Mouse (Mus musculus) limb, embryonic 11.5 days (tissue): ENCODE measurements around the gene Tmc4. TPM values are rescaled to one million over a fixed set of nuclear protein-coding genes. Genes with fewer than 3 reads are reported as not detected.
"Not testable (repeated sequence)": the region's sequence is repeated elsewhere in the genome, so short reads cannot be mapped to it uniquely, and the experiment has no call there.

Experiments
- ATAC-seq: fragments of 200-750 bp; cut with Nextera tagmentation; 2 replicates; pipeline ENCODE4 v1.8.0; 2017; ENCODE audit warnings: low read depth; ENCODE audit not compliant: insufficient number of reproducible peaks, low FRiP score, low TSS enrichment
- DNase-seq: peaks from one replicate; pipeline ENCODE4 v3.0.0-alpha.2; 2015; ENCODE audit warnings: low spot score
- H3K27ac ChIP-seq: fragments of 300-500 bp; sonication (generic); replicated peaks from 2 replicates; pipeline ENCODE4 v1.5.1; 2014; ENCODE audit warnings: low read depth, mild to moderate bottlenecking, low read length
- H3K27me3 ChIP-seq: fragments of 300-500 bp; sonication (generic); 2 replicates; pipeline ENCODE4 v1.6.1; 2014; ENCODE audit warnings: mild to moderate bottlenecking, low read length, mixed read lengths; ENCODE audit not compliant: control insufficient read depth, insufficient read depth
- H3K36me3 ChIP-seq: fragments of 300-500 bp; sonication (generic); 2 replicates; pipeline ENCODE4 v1.6.1; 2014; ENCODE audit warnings: mild to moderate bottlenecking, low read length, moderate library complexity, mixed read lengths; ENCODE audit not compliant: control insufficient read depth, insufficient read depth
- H3K4me1 ChIP-seq: fragments of 300-500 bp; sonication (generic); 2 replicates; pipeline ENCODE4 v1.6.1; 2014; ENCODE audit warnings: low read length, mixed read lengths; ENCODE audit not compliant: control insufficient read depth, insufficient read depth
- H3K4me2 ChIP-seq: fragments of 300-500 bp; sonication (generic); 2 replicates; pipeline ENCODE4 v1.6.1; 2014; ENCODE audit warnings: low read depth, mild to moderate bottlenecking, moderate library complexity; ENCODE audit not compliant: severe bottlenecking
- H3K4me3 ChIP-seq: fragments of 300-500 bp; sonication (generic); 2 replicates; pipeline ENCODE4 v1.5.1; 2014; ENCODE audit warnings: low read depth, low read length
- H3K9ac ChIP-seq: fragments of 300-500 bp; sonication (generic); 2 replicates; pipeline ENCODE4 v1.6.1; 2014; ENCODE audit warnings: mild to moderate bottlenecking, low read length
- H3K9me3 ChIP-seq: fragments of 300-500 bp; sonication (generic); 2 replicates; pipeline ENCODE4 v1.6.1; 2016; ENCODE audit warnings: low read length; ENCODE audit not compliant: control insufficient read depth
- WGBS: fragments of 180-500 bp; shearing (Covaris S2); extraction: QIAGEN DNeasy Blood & Tissue Kit; methylation state at CpG from one replicate; pipeline ENCODE4 v1.1.7; 2014; 5-methylcytosine and 5-hydroxymethylcytosine counted together
- polyA plus RNA-seq: library from polyadenylated mRNA; unstranded; fragments of >200 nt; fragmentation: Nextera tagmentation; extraction: Ambion mirVana; gene quantifications from 2 replicates; pipeline ENCODE4 v1.2.1, GENCODE M21; 2014

Tmc4 gene
- polyA plus RNA-seq, 1 experiment from 2014 or later: 4.2 TPM

DNA sequence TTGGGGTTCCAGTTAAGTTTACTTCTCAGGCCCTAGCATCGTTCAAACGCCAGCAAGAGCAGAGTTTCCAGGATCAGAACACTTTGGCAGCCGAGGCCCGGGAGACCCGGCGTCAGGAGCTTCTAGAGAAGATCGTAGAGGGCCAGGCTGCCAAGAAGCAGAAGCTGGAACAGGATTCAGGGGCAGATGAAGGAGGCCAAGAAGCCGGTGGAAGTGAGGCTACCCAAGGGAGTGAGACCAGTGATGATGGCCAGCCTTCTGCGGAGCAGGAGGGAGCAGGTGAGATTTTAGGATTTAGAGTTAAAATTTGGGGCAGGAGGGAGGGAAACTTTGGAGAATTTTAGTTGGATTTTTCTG lies 17.6 kb upstream of the Tmc4 start:
- H3K9me3 ChIP-seq, H3K27me3 ChIP-seq, ATAC-seq: not testable (repeated sequence)
- peak overlapping the region; percentile 93 for H3K27ac ChIP-seq
- peaks cover 13% of the 10 kb centered on the region; the same call in 1 of the 2 replicates for H3K36me3 ChIP-seq
- peak overlapping the region; percentile 84 for H3K9ac ChIP-seq
- DNase-seq: peak; percentile 29
- WGBS: 5% methylated on average over 9 of the region's 9 CpGs
- peak overlapping the region; percentile 87 for H3K4me2 ChIP-seq
- peaks cover 15% of the 10 kb centered on the region; the same call in 1 of the 2 replicates for H3K4me1 ChIP-seq
- H3K4me3 ChIP-seq: peak overlapping the region; percentile 67

DNA sequence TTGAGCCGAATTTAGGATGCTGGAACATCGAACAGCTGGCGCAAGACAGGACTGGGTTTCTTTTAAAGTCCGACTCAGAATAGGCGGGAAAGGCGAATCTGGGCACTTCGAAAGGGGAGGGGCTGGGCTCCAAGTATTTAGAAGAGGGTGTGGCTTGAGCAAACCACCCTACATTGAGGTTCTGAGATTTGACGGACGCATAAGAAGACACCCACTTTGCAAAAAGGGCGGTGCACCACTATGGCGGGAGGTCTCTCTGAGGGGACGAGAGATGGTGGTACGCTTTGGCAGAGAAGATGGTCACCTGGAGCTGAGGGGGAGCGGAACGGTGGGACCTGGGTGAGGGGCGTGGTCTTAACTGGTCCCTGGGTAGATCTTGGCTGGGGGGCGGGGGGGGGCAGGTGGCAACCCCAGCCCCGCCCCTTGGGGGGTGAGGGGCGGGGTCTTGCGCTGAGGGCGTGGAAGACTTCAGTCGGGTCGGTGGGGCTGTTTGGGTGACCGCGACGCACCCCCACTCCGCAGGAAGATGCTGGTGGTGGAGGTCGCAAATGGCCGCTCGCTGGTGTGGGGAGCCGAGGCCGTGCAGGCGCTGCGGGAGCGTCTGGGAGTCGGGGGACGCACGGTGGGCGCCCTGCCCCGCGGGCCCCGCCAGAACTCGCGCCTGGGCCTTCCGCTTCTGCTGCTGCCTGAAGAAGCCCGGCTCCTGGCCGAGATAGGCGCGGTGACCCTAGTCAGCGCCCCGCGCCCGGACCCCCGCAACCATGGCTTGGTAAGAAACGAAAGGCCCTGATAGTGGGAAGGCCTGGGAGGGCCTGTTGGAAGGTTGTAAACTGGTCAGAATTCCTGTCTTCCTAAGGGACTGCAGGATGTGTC lies 17.0 kb upstream of the Tmc4 start:
- ATAC-seq: peak; percentile 71
- no peaks in the 10 kb centered on the region for H3K27me3 ChIP-seq
- under 1% methylated on average over 54 of the region's 55 CpGs for WGBS
- no peaks in the 10 kb centered on the region for H3K9me3 ChIP-seq
- H3K27ac ChIP-seq: peak overlapping the region; percentile 93
- peak overlapping the region; percentile 87 for H3K4me2 ChIP-seq
- H3K4me3 ChIP-seq: peak overlapping the region; percentile 67
- peak; percentile 81 for DNase-seq
- H3K4me1 ChIP-seq: peaks cover 15% of the 10 kb centered on the region; the same call in 1 of the 2 replicates
- H3K36me3 ChIP-seq: peaks cover 13% of the 10 kb centered on the region; the same call in 1 of the 2 replicates
- H3K9ac ChIP-seq: peak overlapping the region; percentile 84

GRCm38 (mm10) chr7:3693809-3694075 lies 16.4 kb upstream of the Tmc4 start:
- H3K4me2 ChIP-seq: peak overlapping the region; percentile 87
- H3K9ac ChIP-seq: peak overlapping the region; percentile 84
- H3K36me3 ChIP-seq: peaks cover 9% of the 10 kb centered on the region; the same call in 1 of the 2 replicates
- H3K9me3 ChIP-seq: no peaks in the 10 kb centered on the region
- peak overlapping the region; percentile 93 for H3K27ac ChIP-seq
- no peaks in the 10 kb centered on the region for H3K27me3 ChIP-seq
- H3K4me3 ChIP-seq: peak overlapping the region; percentile 67
- DNase-seq (no peak), ATAC-seq (no peak; the same call in 1 of the 2 replicates)
- H3K4me1 ChIP-seq: peaks cover 15% of the 10 kb centered on the region; the same call in 1 of the 2 replicates
- WGBS: under 1% methylated on average over 18 of the region's 18 CpGs

DNA sequence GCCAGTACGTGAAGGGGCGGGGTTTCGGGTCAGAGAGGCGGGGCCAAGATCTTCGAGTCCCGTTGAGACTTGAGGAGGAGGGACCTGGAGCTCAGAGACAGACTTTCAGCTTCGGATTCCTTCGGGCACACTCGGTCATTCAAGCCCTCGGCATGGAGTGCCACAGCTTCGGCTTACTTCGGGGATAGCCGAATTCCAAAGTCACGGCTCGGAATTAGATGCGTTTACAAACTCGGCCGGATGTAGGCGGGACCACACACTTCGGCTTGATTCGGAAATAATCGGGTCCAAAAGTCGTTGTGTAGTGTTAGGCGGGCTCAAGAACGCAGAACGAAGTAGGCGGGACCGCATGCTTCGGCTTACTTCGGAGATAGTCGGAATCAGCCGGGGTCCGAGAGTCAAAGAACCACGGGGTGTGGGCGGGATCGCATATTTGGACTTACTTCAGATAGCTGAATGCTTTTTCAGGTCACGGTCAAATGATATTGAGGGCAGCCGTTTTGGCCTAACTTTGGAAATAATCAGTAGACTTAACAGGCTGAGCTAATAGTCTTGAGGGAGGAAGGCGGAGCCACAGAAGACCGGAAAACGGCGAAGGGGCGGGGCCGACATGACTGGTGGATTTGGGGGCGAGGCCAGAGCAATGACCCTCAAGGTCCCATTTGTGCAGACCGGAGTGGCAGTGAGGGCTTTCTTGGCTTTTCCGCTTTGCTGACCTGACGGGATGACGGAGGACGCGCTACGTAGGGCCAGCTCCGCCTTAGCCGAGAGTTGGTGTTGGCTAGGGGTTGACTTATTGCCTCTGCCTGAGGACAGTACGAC lies 15.8 kb upstream of the Tmc4 start, which contains the start of gene Mboat7:
Gene Mboat7, minus strand, starts transcription at position 537 of the 822 bp plus-strand sequence.
- Histone ChIP-seq H3K4me2 (peak within 1 kb of the TSS; percentile 87), H3K9ac (peak within 1 kb of the TSS; percentile 84), H3K4me3 (peak within 1 kb of the TSS; percentile 67), H3K4me1 (peaks cover 15% of the 10 kb centered on the region; the same call in 1 of the 2 replicates), H3K9me3 (no peaks in the 10 kb centered on the region), H3K27me3 (no peaks in the 10 kb centered on the region), H3K36me3 (peaks cover 7% of the 10 kb centered on the region; the same call in 1 of the 2 replicates), H3K27ac (peak within 1 kb of the TSS; percentile 93)
- DNase-seq (peak; percentile 96), ATAC-seq (peak; percentile 88)
- under 1% methylated on average over 55 of the region's 55 CpGs for WGBS

DNA sequence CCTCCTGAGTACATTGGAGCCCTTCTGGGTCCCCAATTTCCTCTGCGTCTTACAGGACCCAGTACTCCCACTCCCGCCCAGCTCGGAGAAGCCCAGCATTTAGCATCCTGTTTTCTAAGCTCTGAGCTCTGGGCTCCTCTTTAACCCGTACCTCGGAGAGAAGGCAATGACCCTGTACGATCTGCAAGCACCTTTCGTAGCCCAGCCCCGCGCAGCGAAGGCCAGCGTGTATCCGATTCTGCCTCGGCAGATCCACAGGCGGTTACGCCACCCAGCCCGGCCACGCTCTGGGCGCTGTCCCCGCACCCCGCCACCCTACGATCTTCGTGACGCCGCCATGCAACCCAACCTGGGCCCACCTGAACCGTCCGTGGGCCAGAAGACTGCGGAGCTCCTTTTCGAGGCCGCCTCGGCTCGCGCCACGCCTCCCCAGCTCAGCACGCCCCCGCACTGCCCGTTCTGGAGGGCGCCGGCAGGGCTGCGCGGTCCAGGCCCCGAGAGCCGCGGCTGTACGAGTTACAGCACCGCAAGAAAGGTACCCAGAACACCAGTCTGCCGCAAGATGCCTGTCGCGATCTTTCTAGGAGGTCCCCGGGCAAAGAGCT lies 15.1 kb upstream of the Tmc4 start, which contains the start of gene Tsen34:
Gene Tsen34, plus strand, starts transcription at position 482 of the 605 bp plus-strand sequence.
- DNase-seq (no peak), ATAC-seq (peak; percentile 1)
- under 1% methylated on average over 49 of the region's 49 CpGs for WGBS
- Histone ChIP-seq H3K4me3 (peak within 1 kb of the TSS; percentile 67), H3K27me3 (no peaks in the 10 kb centered on the region), H3K36me3 (peaks cover 3% of the 10 kb centered on the region; the same call in 1 of the 2 replicates), H3K27ac (peak within 1 kb of the TSS; percentile 93), H3K9ac (peak within 1 kb of the TSS; percentile 84), H3K9me3 (no peaks in the 10 kb centered on the region), H3K4me2 (peak within 1 kb of the TSS; percentile 87), H3K4me1 (peaks cover 15% of the 10 kb centered on the region; the same call in 1 of the 2 replicates)

- peaks cover 3% of the 10 kb centered on the region; the same call in 1 of the 2 replicates for H3K36me3 ChIP-seq
- H3K4me1 ChIP-seq: peaks cover 15% of the 10 kb centered on the region; the same call in 1 of the 2 replicates
- no peaks in the 10 kb centered on the region for H3K9me3 ChIP-seq
- DNase-seq: no peak
- no peaks in the 10 kb centered on the region for H3K27me3 ChIP-seq
- no peak overlapping the region for H3K27ac ChIP-seq
- no peak for ATAC-seq
- WGBS: 32% methylated on average over 3 of the region's 3 CpGs
- H3K4me3 ChIP-seq: peak overlapping the region; percentile 67
- H3K9ac ChIP-seq: peak overlapping the region; percentile 84
- H3K4me2 ChIP-seq: peak overlapping the region; percentile 87
Observed at GRCm38 (mm10) chr7:3691919-3692318, 14.6 kb upstream of the Tmc4 start.

DNA sequence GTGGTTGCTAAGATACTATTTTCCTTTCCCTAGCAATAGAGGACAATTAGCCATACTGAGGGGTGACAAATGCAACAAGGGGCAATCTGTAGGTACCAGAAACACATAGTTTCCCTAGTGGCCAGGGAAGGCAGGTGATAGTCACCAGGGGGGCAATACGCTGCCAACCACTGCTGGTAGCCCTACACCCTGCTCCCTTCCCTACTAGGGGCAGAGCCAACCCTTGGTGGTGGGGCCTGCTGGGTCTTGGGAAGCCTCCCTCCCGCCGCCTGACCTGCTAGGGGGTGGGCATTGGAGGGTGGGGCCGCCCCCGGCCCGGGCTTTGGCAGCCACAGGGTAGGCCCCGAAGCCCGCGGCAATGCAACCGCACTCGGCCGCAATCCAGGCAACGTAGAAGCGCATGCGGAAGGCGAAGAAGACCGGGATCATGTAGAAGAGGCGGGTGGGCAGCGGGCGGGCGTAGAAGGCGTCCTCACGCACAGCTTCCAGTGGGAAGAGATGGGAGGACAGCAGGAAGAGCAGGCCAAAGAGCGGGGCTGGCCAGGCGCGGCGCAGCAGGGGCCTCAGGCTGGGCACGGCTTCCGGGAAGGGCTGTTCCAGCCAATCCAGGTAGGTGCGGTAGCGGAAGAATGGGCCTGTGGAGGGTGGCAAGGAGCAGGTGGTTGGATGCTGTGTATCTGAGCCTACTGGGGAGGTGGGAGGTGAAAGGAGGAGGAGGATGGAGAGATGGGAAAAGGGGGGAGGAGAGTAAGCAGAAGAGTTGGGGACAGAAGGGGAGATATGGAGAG lies 8.2 kb upstream of the Tmc4 start:
- Histone ChIP-seq H3K27ac (no peak overlapping the region), H3K9ac (no peak overlapping the region), H3K9me3 (no peaks in the 10 kb centered on the region)

More for the DNA sequence above, 8.2 kb upstream of the Tmc4 start:
- Histone ChIP-seq H3K36me3 (peaks cover 8% of the 10 kb centered on the region; the same call in 1 of the 2 replicates), H3K27me3 (no peaks in the 10 kb centered on the region), H3K4me2 (no peak overlapping the region), H3K4me1 (no peaks in the 10 kb centered on the region), H3K4me3 (no peak overlapping the region)
- no peak for DNase-seq
- 78% methylated on average over 31 of the region's 31 CpGs for WGBS
- ATAC-seq: no peak
